Mouse (Mus musculus) erythroblast, embryonic 14.5 days (primary cell): ENCODE results near the gene Unc119.

ENCODE experiments used
- GATA1 ChIP-seq: IDR thresholded peaks from 2 replicates; pipeline ENCODE4 v1.6.1; 2012; ENCODE audit warnings: low read length, inconsistent platforms, mixed read lengths
- TAL1 ChIP-seq: IDR thresholded peaks from 3 replicates; pipeline ENCODE4 v1.6.1; 2012; ENCODE audit warnings: low read length, inconsistent platforms, mixed read lengths

GRCm38 (mm10) chr11:78397397-78397796 lies 54.1 kb downstream of the Unc119 start:
- TF ChIP-seq TAL1 (no peak), GATA1 (no peak)
